Mouse (Mus musculus) thymus, adult 2 months (tissue): ENCODE data around the gene Stpg4. TPM values are rescaled to one million over a fixed set of nuclear protein-coding genes. Genes with fewer than 3 reads are reported as not detected.

Experiments used
- DNase-seq: peaks from one replicate; pipeline ENCODE4 v3.0.0; 2021
- H3K27ac ChIP-seq: fragments of 200-500 bp; 2 replicates; pipeline ENCODE4 v1.5.1; 2012; ENCODE audit warnings: low read length, control low read depth; ENCODE audit not compliant: control insufficient read depth, insufficient read depth
- H3K27me3 ChIP-seq: fragments of 200-500 bp; 2 replicates; pipeline ENCODE4 v1.6.1; 2012; ENCODE audit warnings: mild to moderate bottlenecking, low read length, moderate library complexity, mixed read lengths; ENCODE audit not compliant: control insufficient read depth, insufficient read depth
- H3K36me3 ChIP-seq: fragments of 200-500 bp; 2 replicates; pipeline ENCODE4 v1.6.1; 2012; ENCODE audit warnings: mild to moderate bottlenecking, low read length, moderate library complexity; ENCODE audit not compliant: control insufficient read depth, insufficient read depth
- H3K4me1 ChIP-seq: fragments of 200-500 bp; replicated peaks from 2 replicates; pipeline ENCODE4 v1.6.1; 2012; ENCODE audit warnings: low read length; ENCODE audit not compliant: control insufficient read depth, insufficient read depth
- H3K4me3 ChIP-seq: fragments of 200-500 bp; 2 replicates; pipeline ENCODE4 v1.5.1; 2012; ENCODE audit warnings: mild to moderate bottlenecking, low read length, control low read depth, moderate library complexity; ENCODE audit not compliant: control insufficient read depth, insufficient read depth
- CTCF ChIP-seq: fragments of 200-500 bp; IDR thresholded peaks from 2 replicates; pipeline ENCODE4 v1.5.1; 2012; ENCODE audit warnings: mild to moderate bottlenecking, control low read depth, low read length, moderate library complexity, borderline replicate concordance; ENCODE audit not compliant: control insufficient read depth, poor library complexity, insufficient read depth; ENCODE audit errors: extremely low read depth
- POLR2A ChIP-seq: fragments of 200-500 bp; IDR thresholded peaks from 2 replicates; pipeline ENCODE4 v1.6.1; 2012; ENCODE audit warnings: mild to moderate bottlenecking, low read length, control low read depth, moderate library complexity; ENCODE audit not compliant: control insufficient read depth, poor library complexity, insufficient read depth; ENCODE audit errors: extremely low read depth
- WGBS: fragments of 180-500 bp; shearing (Covaris S2); methylation state at CpG from one replicate; pipeline ENCODE4 v1.1.7; 2018; 5-methylcytosine and 5-hydroxymethylcytosine counted together
- polyA plus RNA-seq: library from polyadenylated mRNA; depleted of rRNA; stranded (reverse); fragments of >200 nt; gene quantifications from 2 replicates; pipeline ENCODE4 v1.2.3, GENCODE M21; 2012

Gene Stpg4
- polyA plus RNA-seq, 1 experiment: 0.24 TPM

DNA sequence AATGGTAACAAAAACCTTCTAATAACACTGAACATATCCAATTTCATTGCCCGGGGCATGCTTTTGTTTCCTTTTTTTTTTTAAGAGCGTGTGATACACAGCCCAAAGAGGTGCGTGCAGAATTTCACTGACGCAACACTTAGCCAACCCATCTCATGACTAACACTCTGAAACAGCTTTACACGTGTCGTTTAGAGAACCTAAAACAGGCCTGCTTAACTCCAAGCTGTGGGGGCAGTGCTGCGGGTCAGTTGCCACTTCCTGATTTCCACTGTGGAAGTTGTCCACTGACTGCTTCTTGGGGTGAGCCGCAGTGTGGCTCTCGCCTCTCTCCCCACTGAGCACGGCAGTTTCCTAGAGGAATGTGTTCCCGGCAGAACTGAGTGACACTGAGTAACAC lies 22.0 kb downstream of the Stpg4 start:
- Histone ChIP-seq H3K27me3 (no peaks in the 10 kb centered on the region), H3K4me1 (no peaks in the 10 kb centered on the region), H3K36me3 (no peaks in the 10 kb centered on the region), H3K4me3 (no peak overlapping the region), H3K27ac (no peak overlapping the region)
- 59% methylated on average over 11 of the region's 11 CpGs for WGBS
- no peak for DNase-seq
- TF ChIP-seq POLR2A: no peak
- TF ChIP-seq CTCF: no peak

GRCm38 (mm10) chr17:87403462-87403861 lies 24.1 kb downstream of the Stpg4 start:
- DNase-seq: no peak
- no peak overlapping the region for H3K27ac ChIP-seq
- 98% methylated on average over 4 of the region's 4 CpGs for WGBS
- H3K27me3 ChIP-seq: no peaks in the 10 kb centered on the region
- H3K4me1 ChIP-seq: no peaks in the 10 kb centered on the region
- H3K36me3 ChIP-seq: no peaks in the 10 kb centered on the region
- TF ChIP-seq CTCF (no peak), POLR2A (no peak)
- no peak overlapping the region for H3K4me3 ChIP-seq

DNA sequence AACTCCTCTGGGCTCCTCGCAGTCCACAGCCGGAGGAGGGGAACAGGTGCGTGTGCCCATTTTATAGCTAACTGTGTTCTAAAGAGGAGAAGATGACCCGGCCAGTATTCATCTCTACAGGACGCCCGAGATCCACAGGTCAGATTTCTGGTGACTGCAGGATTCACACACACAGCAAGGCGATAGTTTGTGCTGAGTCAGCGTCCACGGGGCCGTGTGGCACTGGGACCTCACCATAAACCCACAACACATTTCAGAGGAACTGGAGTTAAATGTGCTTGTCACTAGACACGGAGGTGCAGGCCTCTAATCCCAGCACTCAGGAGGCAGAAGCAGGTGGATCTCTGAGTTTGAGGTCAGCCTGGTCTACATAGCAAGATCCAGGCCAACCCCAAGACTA lies 25.1 kb downstream of the Stpg4 start:
- no peaks in the 10 kb centered on the region for H3K36me3 ChIP-seq
- 73% methylated on average over 11 of the region's 11 CpGs for WGBS
- H3K27ac ChIP-seq: no peak overlapping the region
- H3K4me1 ChIP-seq: no peaks in the 10 kb centered on the region
- H3K27me3 ChIP-seq: no peaks in the 10 kb centered on the region
- DNase-seq: no peak
- no peak overlapping the region for H3K4me3 ChIP-seq
- no peak for TF ChIP-seq CTCF
- no peak for TF ChIP-seq POLR2A

DNA sequence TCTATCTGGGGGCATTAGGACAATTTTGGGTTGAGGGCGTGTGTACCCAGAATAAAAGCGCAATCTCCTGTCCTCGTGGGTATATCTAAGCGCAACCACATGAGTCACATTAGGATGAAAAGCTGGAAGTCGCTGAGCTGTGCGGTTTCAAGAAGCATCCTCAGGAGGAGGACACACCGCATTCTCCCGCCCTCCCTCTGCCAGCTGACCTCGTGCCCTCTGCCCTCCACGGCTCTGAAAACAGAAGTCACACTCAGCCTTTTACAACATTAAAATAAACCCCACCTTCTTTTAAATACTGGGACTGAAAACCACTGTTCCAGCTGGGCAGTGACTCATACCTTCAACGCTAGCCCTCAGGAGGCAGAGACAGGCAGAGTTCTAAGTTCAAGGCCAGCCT lies 30.5 kb downstream of the Stpg4 start:
- DNase-seq: no peak
- no peak for TF ChIP-seq POLR2A
- TF ChIP-seq CTCF: no peak
- no peaks in the 10 kb centered on the region for H3K4me1 ChIP-seq
- no peaks in the 10 kb centered on the region for H3K27me3 ChIP-seq
- H3K4me3 ChIP-seq: no peak overlapping the region
- 59% methylated on average over 11 of the region's 11 CpGs for WGBS
- no peaks in the 10 kb centered on the region for H3K36me3 ChIP-seq
- no peak overlapping the region for H3K27ac ChIP-seq

DNA sequence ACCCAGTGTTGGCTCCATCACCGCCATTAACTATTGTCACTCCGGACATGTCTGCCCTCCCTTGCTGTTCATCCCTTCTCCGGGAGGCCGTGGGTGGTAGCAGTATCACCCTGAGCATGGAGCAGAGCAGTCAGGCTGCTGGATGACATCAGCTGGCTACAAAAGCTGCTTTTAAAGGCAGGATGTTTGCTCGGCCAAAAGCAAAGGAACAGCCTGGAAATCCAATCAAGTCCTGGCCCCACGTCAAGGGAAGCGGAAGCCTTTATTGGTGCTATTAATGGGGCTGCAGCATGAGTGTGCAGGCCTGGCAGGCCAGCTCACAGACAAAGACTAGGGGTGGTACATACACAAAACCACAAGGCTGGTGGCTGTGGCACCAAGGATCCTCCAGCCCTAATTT lies 36.3 kb downstream of the Stpg4 start:
- no peaks in the 10 kb centered on the region for H3K4me1 ChIP-seq
- no peak for TF ChIP-seq POLR2A
- no peak for TF ChIP-seq CTCF
- 85% methylated on average over 7 of the region's 7 CpGs for WGBS
- DNase-seq: no peak
- H3K4me3 ChIP-seq: no peak overlapping the region
- H3K36me3 ChIP-seq: no peaks in the 10 kb centered on the region
- H3K27me3 ChIP-seq: no peaks in the 10 kb centered on the region
- H3K27ac ChIP-seq: no peak overlapping the region

GRCm38 (mm10) chr17:87387068-87387467 lies 40.5 kb downstream of the Stpg4 start:
- no peak overlapping the region for H3K4me3 ChIP-seq
- DNase-seq: no peak
- 44% methylated on average over 5 of the region's 5 CpGs for WGBS
- TF ChIP-seq POLR2A: no peak
- TF ChIP-seq CTCF: no peak
- H3K27me3 ChIP-seq: no peaks in the 10 kb centered on the region
- no peaks in the 10 kb centered on the region for H3K4me1 ChIP-seq
- H3K27ac ChIP-seq: no peak overlapping the region
- H3K36me3 ChIP-seq: no peaks in the 10 kb centered on the region

DNA sequence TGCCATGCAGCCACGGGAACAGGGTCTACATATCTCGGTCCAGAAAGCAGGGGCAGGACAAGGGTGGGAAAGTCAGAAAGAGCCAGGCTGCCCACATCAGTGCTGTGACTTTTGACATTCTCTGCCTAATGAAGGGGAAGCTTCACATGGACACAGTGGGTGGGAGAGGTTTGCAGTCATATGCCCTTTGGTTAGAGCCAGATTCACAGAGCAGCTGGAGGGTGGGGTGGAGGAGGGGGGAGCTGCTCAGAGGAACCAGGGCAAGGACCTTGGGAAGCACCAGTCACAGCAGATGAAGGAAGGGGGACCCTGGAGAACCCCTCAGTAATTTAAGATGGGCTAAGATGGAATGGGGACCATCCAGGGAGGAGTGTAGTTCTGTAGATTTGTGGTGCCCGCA lies 41.7 kb downstream of the Stpg4 start:
- WGBS: 91% methylated on average over 3 of the region's 3 CpGs
- no peaks in the 10 kb centered on the region for H3K4me1 ChIP-seq
- TF ChIP-seq POLR2A (no peak), CTCF (no peak)
- no peaks in the 10 kb centered on the region for H3K36me3 ChIP-seq
- H3K27ac ChIP-seq: no peak overlapping the region
- no peak for DNase-seq
- H3K27me3 ChIP-seq: no peaks in the 10 kb centered on the region
- H3K4me3 ChIP-seq: no peak overlapping the region
